Mouse (Mus musculus) spleen, adult 2 months (tissue): ENCODE data around the gene Gm11172.

Source experiments
- CTCF ChIP-seq: fragments of 200-500 bp; IDR thresholded peaks from 2 replicates; pipeline ENCODE4 v1.5.1; 2011; ENCODE audit warnings: mild to moderate bottlenecking, inconsistent platforms; ENCODE audit not compliant: insufficient read depth, insufficient read length, insufficient replicate concordance; ENCODE audit errors: extremely low read depth
- POLR2A ChIP-seq: fragments of 200-500 bp; IDR thresholded peaks from 2 replicates; pipeline ENCODE4 v1.6.1; 2011; ENCODE audit warnings: low read depth, low read length, inconsistent platforms

- no peak for TF ChIP-seq CTCF
- TF ChIP-seq POLR2A: no peak
These were observed 25.1 kb upstream of the Gm11172 start for GRCm38 (mm10) chr16:10787548-10788058.
